Mouse (Mus musculus) adrenal gland, postnatal 10 days (tissue): Measurements from ENCODE around the gene Slc25a36. TPM values are rescaled to one million over a fixed set of nuclear protein-coding genes. Genes with fewer than 3 reads are reported as not detected.

Source experiments
- DNase-seq: peaks from one replicate; pipeline ENCODE4 v3.0.0; 2021; ENCODE audit warnings: mixed read lengths
- total RNA-seq, 2 experiments: library from RNA; stranded (reverse); gene quantifications; 2 replicates each; pipeline ENCODE4 v1.2.3; 2021

The Slc25a36 gene
- total RNA-seq, 2 experiments from 2014 or later, result 61.8 to 93.5 TPM

GRCm38 (mm10) chr9:97041633-97042032 lies 69.3 kb downstream of the Slc25a36 start:
- DNase-seq, result no peak

DNA sequence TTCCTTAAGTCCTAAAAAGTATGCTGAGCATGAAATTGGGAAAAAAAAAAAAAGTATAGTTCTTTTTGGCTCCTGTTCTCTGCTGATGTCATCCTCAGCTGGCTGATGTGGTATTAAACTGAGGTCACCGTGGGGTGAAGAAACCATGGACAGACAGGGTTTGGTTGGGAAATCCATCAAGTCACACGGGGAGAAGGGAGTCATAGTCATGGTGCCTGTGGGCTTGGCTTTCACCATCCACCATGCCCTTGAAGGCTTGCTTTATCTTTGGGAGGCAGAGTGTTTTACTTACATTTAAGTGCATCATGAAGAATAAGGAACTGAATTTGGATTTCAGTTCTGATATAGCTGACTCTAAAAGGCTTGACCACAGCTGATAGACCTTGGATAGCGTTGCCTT lies 72.9 kb downstream of the Slc25a36 start:
- DNase-seq, result no peak

DNA sequence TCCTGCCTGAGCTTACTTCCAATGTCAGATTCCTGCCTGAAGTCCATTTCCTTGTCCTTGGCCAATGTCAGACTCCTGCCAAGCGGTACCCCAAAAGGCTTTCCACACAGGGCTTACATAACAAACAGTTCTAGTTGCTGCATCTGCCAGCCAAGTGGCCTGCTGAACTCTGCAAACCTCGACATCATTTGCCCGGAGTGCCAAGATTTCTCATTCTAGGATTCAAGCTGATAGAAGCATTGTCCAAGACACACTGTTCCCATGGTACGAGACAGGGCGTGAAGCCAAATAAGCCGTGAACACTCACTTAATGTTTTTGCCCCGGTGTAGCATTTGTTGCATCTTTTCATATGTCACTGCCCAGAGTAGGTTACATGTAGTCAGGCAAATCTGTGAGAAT lies 74.3 kb downstream of the Slc25a36 start:
- peak; percentile 46 for DNase-seq

- no peak for DNase-seq
Measured at GRCm38 (mm10) chr9:97027361-97027760, 83.6 kb downstream of the Slc25a36 start.

GRCm38 (mm10) chr9:97026006-97026405 lies 85.0 kb downstream of the Slc25a36 start:
- no peak for DNase-seq

Other genes starting within 250 kb of the Slc25a36 start
- gene Pxylp1, start 218.5 kb downstream of the Slc25a36 start, total RNA-seq, result 10 to 100 TPM in 1 of 2 experiments, 1 to 10 TPM in 1; 8.8 to 11.0 TPM
- gene Spsb4, start 92.3 kb downstream of the Slc25a36 start, total RNA-seq, result 1 to 10 TPM; 1.5 to 3.5 TPM